Mouse (Mus musculus) CH12.LX (cell line): ENCODE measurements around the gene Mgll.

Experiments
- CTCF ChIP-seq, 2 experiments: IDR thresholded peaks in 1 of 2; conservative IDR thresholded peaks in 1 of 2; 2 replicates each; pipeline ENCODE4 v1.5.1; 2011 to 2012; ENCODE audit warnings: low read depth in 2 of 2, low read length in 2 of 2, improper control_type of control experiment in 1 of 2, inconsistent platforms in 1 of 2, mild to moderate bottlenecking in 1 of 2, moderate library complexity in 1 of 2
- HCFC1 ChIP-seq: IDR thresholded peaks from 2 replicates; pipeline ENCODE4 v1.6.1; 2012; ENCODE audit warnings: low read depth, mild to moderate bottlenecking, inconsistent platforms, low read length, improper control_type of control experiment
- KAT2A ChIP-seq: IDR thresholded peaks from 2 replicates; pipeline ENCODE4 v1.6.1; 2012; ENCODE audit warnings: low read length, improper control_type of control experiment, inconsistent platforms; ENCODE audit not compliant: insufficient replicate concordance
- RCOR1 ChIP-seq: conservative IDR thresholded peaks from 2 replicates; pipeline ENCODE4 v1.6.1; 2012; ENCODE audit warnings: low read depth, mild to moderate bottlenecking, inconsistent platforms, low read length, improper control_type of control experiment

DNA sequence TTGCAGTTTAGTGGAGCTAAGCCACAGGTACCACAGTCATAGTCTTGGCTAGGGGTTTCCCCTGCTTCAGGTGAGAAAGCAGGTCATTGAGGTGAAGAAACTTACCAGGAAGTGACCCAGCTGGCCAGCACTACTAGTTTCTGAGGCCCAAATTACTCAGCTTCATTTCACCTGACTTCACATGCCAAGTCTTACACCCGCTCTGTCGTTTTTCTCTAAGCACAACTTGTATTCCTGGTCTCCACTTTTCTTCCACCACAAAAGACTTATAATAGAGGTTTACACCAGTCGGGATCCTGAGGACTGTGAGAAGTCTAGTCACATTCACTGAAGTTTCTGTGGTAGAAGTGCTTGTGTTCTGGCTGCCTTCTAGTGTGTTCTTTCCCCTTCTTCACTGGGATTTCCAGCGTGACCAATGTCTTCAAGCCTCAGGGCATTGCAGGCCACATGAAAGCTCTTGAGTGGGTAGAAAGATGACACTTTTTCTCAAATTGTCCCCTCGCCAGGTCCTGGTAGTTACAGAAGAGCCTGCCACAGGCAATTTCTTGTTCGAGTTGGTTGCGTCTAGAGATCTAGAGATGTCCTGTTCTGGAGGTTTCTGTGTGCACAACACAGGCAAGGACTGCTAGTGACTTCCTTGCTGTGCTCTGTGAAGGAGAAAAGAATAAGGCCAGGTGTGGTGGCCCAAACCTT, 6.0 kb upstream of the Mgll start:
- TF ChIP-seq CTCF (conservative IDR thresholded peaks at IDR 0.05 in 1 of 2, IDR thresholded peaks at IDR 0.05 in 1 of 2; ENCODE audit: low read depth in 2 of 2, low read length in 2 of 2): no peak; a peak in 1 of 4 replicates
- 0 out of 2 replicates have a peak, but pooled peaks have one; percentile 2 for TF ChIP-seq KAT2A
- TF ChIP-seq HCFC1: no peak; the same call in 1 of the 2 replicates
- TF ChIP-seq RCOR1: no peak
